Mouse (Mus musculus) kidney, embryonic 15.5 days (tissue): ENCODE measurements around the gene Hlcs. TPM values are rescaled to one million over a fixed set of nuclear protein-coding genes. Genes with fewer than 3 reads are reported as not detected.

ENCODE experiments used
- ATAC-seq: fragments of 200-750 bp; cut with Nextera tagmentation; replicated peaks from 2 replicates; pipeline ENCODE4 v1.8.0; 2017; ENCODE audit warnings: moderate TSS enrichment; ENCODE audit not compliant: low FRiP score
- H3K27ac ChIP-seq: fragments of 300-500 bp; sonication (generic); 2 replicates; pipeline ENCODE4 v1.5.1; 2015; ENCODE audit warnings: mild to moderate bottlenecking, inconsistent platforms
- H3K27me3 ChIP-seq: fragments of 300-500 bp; sonication (generic); 2 replicates; pipeline ENCODE4 v1.6.1; 2015; ENCODE audit warnings: inconsistent platforms
- H3K36me3 ChIP-seq: fragments of 300-500 bp; sonication (generic); 2 replicates; pipeline ENCODE4 v1.6.1; 2015; ENCODE audit warnings: inconsistent platforms
- H3K4me1 ChIP-seq: fragments of 300-500 bp; sonication (generic); 2 replicates; pipeline ENCODE4 v1.6.1; 2015; ENCODE audit warnings: inconsistent platforms
- H3K4me2 ChIP-seq: fragments of 300-500 bp; sonication (generic); 2 replicates; pipeline ENCODE4 v1.6.1; 2015; ENCODE audit warnings: moderate library complexity, mild to moderate bottlenecking, inconsistent platforms
- H3K4me3 ChIP-seq: fragments of 300-500 bp; sonication (generic); replicated peaks from 2 replicates; pipeline ENCODE4 v1.5.1; 2015; ENCODE audit warnings: mild to moderate bottlenecking, inconsistent platforms
- H3K9ac ChIP-seq: fragments of 300-500 bp; sonication (generic); 2 replicates; pipeline ENCODE4 v1.6.1; 2015; ENCODE audit warnings: mild to moderate bottlenecking, inconsistent platforms
- H3K9me3 ChIP-seq: fragments of 300-500 bp; sonication (generic); replicated peaks from 2 replicates; pipeline ENCODE4 v1.6.1; 2016; ENCODE audit warnings: inconsistent platforms
- WGBS: fragments of 180-500 bp; shearing (Covaris S2); methylation state at CpG from one replicate; pipeline ENCODE4 v1.1.7; 2015; ENCODE audit warnings: mixed read lengths; 5-methylcytosine and 5-hydroxymethylcytosine counted together
- polyA plus RNA-seq: library from polyadenylated mRNA; unstranded; fragments of >200 nt; fragmentation: Nextera tagmentation; extraction: Ambion mirVana; gene quantifications from 2 replicates; pipeline ENCODE4 v1.2.1, GENCODE M21; 2015

Gene Hlcs
- polyA plus RNA-seq, 1 experiment from 2014 or later, result 10.6 TPM

DNA sequence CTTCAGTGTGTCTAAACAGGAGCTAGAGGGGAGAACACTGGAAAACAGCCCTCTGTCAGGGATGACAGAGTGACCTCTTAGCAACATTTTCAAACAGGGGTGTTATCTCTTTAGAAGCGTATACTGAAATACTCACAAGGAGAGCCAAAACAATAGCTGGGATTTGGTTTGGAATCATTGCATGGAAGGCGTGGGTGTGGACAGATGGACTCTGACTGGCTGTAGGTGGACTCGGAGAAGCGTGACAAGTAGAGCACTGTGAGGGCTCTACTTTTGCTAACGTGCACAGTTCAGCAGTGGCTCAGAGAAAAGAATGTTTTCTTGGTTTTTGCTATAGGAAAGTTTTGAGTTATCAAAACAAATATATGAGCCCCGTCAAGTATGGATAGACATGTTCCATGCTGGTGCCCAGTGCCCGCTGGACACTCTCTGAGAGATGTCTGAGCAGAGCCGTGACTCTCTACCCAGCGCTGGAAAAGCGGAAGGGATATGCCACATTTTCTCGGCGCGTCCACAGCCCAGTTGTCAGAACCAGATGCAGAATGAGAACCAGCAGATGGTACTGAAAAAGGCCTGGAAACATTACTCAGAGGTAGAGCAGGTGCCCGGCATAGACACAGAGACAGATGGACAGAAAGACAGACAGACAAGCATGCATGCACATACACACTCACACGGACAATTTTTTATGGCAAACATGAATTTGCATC, 62.6 kb downstream of the Hlcs start:
- H3K4me1 ChIP-seq, result peaks cover 28% of the 10 kb centered on the region
- H3K36me3 ChIP-seq, result no peaks in the 10 kb centered on the region
- H3K4me3 ChIP-seq, result no peak overlapping the region
- no peaks in the 10 kb centered on the region for H3K27me3 ChIP-seq
- H3K9ac ChIP-seq, result no peak overlapping the region
- peak overlapping the region; percentile 45 for H3K4me2 ChIP-seq
- no peaks in the 10 kb centered on the region for H3K9me3 ChIP-seq
- H3K27ac ChIP-seq, result no peak overlapping the region; the same call in 1 of the 2 replicates
- no peak for ATAC-seq
- WGBS, result 68% methylated on average over 15 of the region's 15 CpGs

DNA sequence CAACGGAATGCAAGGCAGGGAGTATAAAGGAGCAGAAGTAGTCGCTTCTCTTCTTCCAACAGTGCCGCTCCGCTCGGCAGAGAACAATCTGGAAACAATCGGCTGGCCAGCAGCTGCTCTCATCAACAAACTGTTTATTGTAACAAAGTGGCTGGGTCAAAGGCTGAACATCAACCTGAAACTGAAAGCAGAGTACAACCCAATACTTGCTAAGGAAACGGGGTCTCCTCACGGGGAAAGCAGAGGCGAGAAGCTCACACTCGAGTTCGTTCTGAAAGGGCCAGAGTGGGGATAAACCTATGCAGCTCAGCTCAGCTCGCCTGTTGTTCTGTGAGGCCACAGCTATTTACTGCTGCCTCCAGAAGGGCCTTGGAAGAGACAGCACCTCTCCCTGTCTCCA, 63.2 kb downstream of the Hlcs start:
- H3K27ac ChIP-seq, result no peak overlapping the region
- no peaks in the 10 kb centered on the region for H3K27me3 ChIP-seq
- peak overlapping the region; percentile 45 for H3K4me2 ChIP-seq
- no peak overlapping the region for H3K4me3 ChIP-seq
- ATAC-seq, result no peak; the same call in 1 of the 2 replicates
- WGBS, result 37% methylated on average over 12 of the region's 12 CpGs
- H3K9me3 ChIP-seq, result no peaks in the 10 kb centered on the region
- no peaks in the 10 kb centered on the region for H3K36me3 ChIP-seq
- peaks cover 31% of the 10 kb centered on the region for H3K4me1 ChIP-seq
- no peak overlapping the region for H3K9ac ChIP-seq

DNA sequence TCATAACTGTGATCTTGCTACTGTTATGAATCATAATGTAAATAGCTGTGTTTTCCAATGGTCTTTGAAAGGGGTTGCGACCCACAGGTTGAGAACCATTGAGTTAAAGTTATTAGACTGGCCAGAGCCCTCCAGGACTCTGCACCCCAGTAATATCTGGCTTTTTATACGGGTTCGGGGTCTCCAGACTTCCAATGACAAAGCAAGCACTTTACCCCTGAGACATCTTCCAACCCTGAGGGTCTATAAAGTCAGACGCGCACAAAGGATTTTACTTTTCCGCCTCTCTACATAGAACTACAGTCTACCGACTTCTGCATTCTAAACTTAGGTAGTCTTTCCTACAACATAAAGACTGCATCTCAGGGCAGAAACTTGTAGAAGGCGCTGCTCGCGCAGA, 63.7 kb downstream of the Hlcs start:
- H3K27ac ChIP-seq, result no peak overlapping the region
- 87% methylated on average over 10 of the region's 10 CpGs for WGBS
- H3K4me2 ChIP-seq, result no peak overlapping the region
- H3K9ac ChIP-seq, result no peak overlapping the region
- H3K4me3 ChIP-seq, result no peak overlapping the region
- ATAC-seq, result no peak
- H3K9me3 ChIP-seq, result no peaks in the 10 kb centered on the region
- no peaks in the 10 kb centered on the region for H3K27me3 ChIP-seq
- H3K36me3 ChIP-seq, result no peaks in the 10 kb centered on the region
- H3K4me1 ChIP-seq, result peaks cover 31% of the 10 kb centered on the region

DNA sequence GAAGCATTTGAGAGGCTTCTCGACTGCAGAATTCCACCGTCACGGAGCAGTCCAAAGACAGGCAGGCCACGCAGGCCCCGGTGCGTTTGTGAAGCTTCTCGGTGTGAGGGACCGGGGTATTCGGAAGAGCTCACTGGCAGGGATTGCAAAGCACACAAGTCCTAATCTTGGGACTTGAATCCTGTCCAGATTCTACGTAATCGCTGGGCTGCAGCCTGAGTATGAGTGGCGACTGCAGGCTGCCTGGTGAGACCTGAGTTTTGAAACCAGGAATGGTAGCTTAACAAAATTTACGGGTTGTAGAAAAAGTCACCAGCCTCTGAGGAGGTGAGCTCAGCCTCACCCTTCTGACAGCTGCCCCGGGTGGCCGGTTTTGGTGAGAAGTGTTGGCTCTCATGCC, 64.7 kb downstream of the Hlcs start:
- no peak for ATAC-seq
- Histone ChIP-seq H3K4me2 (no peak overlapping the region), H3K9ac (no peak overlapping the region), H3K27me3 (no peaks in the 10 kb centered on the region), H3K27ac (no peak overlapping the region), H3K36me3 (no peaks in the 10 kb centered on the region), H3K4me1 (peaks cover 31% of the 10 kb centered on the region), H3K9me3 (no peaks in the 10 kb centered on the region), H3K4me3 (no peak overlapping the region)
- WGBS, result 80% methylated on average over 15 of the region's 15 CpGs

DNA sequence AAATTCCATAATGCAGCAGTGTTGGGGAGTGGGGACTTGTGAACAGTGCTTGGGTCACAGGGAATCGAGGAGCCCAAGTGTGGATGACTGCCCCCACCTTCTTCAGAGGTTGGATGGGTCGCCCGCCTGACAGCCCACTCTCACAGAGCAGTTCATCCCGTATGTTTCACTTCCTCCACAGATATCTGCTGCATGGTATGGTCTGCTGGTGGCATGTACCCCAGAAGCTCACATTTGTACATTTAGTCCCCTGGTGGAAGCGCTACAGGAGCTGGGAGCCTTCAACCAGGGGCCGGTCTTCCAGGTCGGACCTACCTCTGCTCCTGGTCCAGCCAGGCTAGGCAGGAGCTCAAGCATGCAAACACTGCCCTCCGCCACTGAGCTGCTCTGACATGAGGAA, 66.4 kb downstream of the Hlcs start:
- Histone ChIP-seq H3K9me3 (no peaks in the 10 kb centered on the region), H3K4me1 (peaks cover 31% of the 10 kb centered on the region), H3K27me3 (no peaks in the 10 kb centered on the region), H3K27ac (no peak overlapping the region), H3K36me3 (no peaks in the 10 kb centered on the region), H3K9ac (no peak overlapping the region), H3K4me2 (no peak overlapping the region), H3K4me3 (no peak overlapping the region)
- 80% methylated on average over 8 of the region's 8 CpGs for WGBS
- ATAC-seq, result no peak

DNA sequence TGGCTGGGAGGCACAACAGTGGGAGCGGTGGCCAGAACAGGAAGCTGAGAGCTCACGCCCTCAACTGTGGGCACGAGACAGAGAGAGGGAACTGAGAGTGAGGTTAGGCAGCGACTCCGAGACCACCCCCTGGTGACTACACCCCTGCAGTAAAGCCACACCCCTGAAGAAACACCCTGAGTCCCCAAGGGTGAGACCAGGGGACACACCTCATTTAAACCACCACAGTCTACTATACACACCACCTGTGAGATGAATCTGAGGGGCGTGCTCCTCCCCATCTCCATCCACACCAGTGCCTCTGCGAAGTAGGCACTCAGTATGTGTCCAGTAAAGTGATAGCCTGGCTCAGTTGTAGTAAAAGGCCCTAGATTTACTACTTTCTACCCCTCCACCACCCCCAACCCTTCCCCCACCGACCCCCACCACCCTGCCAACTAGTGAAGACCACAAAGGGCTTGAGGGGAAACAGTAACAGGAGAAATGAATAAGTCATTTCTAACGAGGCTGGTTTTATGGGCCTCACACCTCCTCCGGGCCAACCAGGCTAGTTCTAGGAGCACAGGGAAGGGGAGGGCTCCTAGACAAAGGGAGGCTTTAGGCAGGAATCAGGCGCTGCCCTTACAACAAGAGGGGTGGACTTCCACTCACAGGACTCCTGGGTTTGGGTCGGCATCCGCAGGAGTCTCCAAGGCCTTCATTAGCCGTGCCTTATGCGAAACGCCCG, 67.2 kb downstream of the Hlcs start:
- Histone ChIP-seq H3K27me3 (no peaks in the 10 kb centered on the region), H3K4me2 (no peak overlapping the region), H3K9me3 (no peaks in the 10 kb centered on the region), H3K27ac (no peak overlapping the region), H3K4me1 (peaks cover 31% of the 10 kb centered on the region), H3K4me3 (no peak overlapping the region), H3K9ac (no peak overlapping the region), H3K36me3 (no peaks in the 10 kb centered on the region)
- peak; percentile 60 for ATAC-seq
- WGBS, result 42% methylated on average over 17 of the region's 17 CpGs

DNA sequence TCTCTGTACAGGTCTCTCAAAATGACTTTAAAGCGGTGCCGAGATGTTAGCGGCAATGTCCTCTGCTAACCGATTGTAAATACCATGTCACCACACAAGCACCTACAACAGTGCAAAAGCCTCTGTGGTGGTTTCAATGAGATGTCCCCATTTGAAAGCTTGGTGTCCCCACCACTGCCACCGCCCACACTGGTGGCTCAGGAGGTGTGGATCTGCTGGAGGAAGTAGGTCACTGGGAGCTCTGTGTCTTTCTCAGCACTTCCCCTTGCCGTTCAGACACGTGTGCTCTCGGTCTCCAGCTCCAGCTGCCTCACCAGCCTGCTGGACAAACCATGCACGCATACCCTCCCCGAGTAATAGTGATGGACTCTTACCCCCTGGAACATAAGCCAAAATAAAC, 72.2 kb downstream of the Hlcs start:
- no peak overlapping the region for H3K27ac ChIP-seq
- H3K4me3 ChIP-seq, result no peak overlapping the region
- no peak overlapping the region for H3K9ac ChIP-seq
- no peaks in the 10 kb centered on the region for H3K36me3 ChIP-seq
- ATAC-seq, result no peak
- peaks cover 9% of the 10 kb centered on the region for H3K4me1 ChIP-seq
- H3K9me3 ChIP-seq, result no peaks in the 10 kb centered on the region
- H3K4me2 ChIP-seq, result no peak overlapping the region
- H3K27me3 ChIP-seq, result no peaks in the 10 kb centered on the region
- 86% methylated on average over 10 of the region's 10 CpGs for WGBS

DNA sequence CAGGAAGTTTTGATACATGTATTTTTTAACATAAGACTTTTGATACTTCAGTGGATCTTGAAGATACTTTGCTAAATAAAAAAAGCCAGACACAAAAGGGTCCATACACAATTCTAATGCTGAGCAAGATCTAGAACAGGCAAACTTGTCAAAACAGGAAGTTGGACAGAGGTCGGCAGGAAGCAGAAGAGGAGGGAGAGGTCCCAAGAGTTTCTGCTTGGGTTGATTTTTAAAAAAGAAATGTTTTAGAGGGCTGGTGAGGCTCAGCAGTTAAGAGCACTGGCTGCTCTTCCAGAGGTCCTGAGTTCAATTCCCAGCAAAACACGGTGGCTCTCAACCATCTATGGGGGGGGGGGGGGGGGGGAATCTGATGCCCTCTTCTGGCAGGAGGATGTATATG, 73.2 kb downstream of the Hlcs start:
- ATAC-seq, result no peak

DNA sequence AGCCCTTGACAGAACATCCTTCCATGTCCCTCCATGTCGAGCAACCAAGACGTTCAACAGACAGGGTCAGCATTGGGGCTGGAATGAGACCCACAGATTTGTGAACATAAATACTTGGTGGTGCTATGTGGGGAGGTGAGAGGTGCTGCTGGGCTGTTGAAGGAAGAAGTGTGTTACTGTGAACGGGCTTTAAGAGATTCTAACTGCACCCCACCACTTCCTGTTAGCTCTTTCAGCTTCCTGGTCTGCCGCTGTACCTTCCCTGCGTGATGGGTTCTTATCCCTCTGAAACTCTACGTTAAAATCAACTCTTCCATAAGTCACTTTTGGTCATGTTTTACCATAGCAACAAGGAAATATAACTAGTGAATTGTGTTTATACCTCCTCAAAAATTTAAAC, 73.8 kb downstream of the Hlcs start:
- Histone ChIP-seq H3K4me1 (0 out of 2 replicates have a peak, but pooled peaks cover 3% of the 10 kb centered on the region), H3K27me3 (no peaks in the 10 kb centered on the region), H3K9ac (no peak overlapping the region), H3K36me3 (no peaks in the 10 kb centered on the region), H3K4me2 (no peak overlapping the region), H3K27ac (no peak overlapping the region), H3K9me3 (no peaks in the 10 kb centered on the region), H3K4me3 (no peak overlapping the region)
- ATAC-seq, result no peak
- 82% methylated on average over 6 of the region's 6 CpGs for WGBS

More for the DNA sequence above, 73.2 kb downstream of the Hlcs start:
- H3K36me3 ChIP-seq, result no peaks in the 10 kb centered on the region
- H3K4me3 ChIP-seq, result no peak overlapping the region
- no peaks in the 10 kb centered on the region for H3K9me3 ChIP-seq
- no peak overlapping the region for H3K27ac ChIP-seq
- H3K4me1 ChIP-seq, result 0 out of 2 replicates have a peak, but pooled peaks cover 3% of the 10 kb centered on the region
- no peak overlapping the region for H3K4me2 ChIP-seq
- no peak overlapping the region for H3K9ac ChIP-seq
- no peaks in the 10 kb centered on the region for H3K27me3 ChIP-seq
- WGBS, result 35% methylated on average over 2 of the region's 2 CpGs

DNA sequence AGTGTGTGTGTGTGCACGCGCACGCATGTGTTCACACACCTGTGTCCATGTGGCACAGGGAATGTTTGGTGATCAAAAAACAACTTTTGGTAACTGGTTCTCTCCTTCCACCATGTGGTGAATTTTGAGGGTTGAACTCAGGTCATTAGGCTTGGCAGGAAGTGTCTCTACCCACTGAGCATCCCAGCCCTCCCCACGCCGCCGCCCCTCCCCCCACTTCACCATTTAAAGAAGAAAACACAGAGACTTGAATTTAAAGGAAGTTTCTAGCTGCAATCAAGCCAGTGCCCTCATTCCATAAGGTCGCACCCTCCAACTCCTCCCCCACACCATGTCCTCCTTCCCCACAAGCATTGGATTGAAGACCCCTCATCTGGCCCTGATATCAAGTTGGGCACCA, 74.2 kb downstream of the Hlcs start:
- 87% methylated on average over 7 of the region's 7 CpGs for WGBS
- ATAC-seq, result no peak

DNA sequence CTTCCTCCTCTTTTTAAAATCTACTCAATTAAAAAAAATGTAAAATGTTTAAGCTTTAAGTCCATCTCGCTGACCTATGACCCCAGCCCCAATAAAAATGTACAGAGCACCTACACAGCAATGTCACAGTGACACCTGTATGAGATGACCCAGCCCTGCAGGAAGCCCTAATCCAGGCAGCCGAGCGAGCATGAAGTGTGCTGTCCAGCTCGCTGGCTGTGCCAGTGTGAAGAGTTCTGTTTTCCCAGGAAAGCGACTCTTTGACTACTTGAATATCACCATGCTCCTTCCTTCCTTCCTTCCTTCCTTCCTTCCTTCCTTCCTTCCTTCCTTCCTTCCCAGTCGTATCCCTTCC, 76.3 kb downstream of the Hlcs start:
- H3K9ac ChIP-seq, result no peak overlapping the region
- no peak for ATAC-seq
- H3K9me3 ChIP-seq, result no peaks in the 10 kb centered on the region
- 60% methylated on average over 6 of the region's 6 CpGs for WGBS
- no peaks in the 10 kb centered on the region for H3K27me3 ChIP-seq
- 0 out of 2 replicates have a peak, but pooled peaks cover 8% of the 10 kb centered on the region for H3K4me1 ChIP-seq
- H3K36me3 ChIP-seq, result no peaks in the 10 kb centered on the region
- no peak overlapping the region for H3K27ac ChIP-seq
- no peak overlapping the region for H3K4me2 ChIP-seq
- H3K4me3 ChIP-seq, result no peak overlapping the region

More for the DNA sequence above, 74.2 kb downstream of the Hlcs start:
- Histone ChIP-seq H3K9me3 (no peaks in the 10 kb centered on the region), H3K9ac (no peak overlapping the region), H3K4me1 (0 out of 2 replicates have a peak, but pooled peaks cover 6% of the 10 kb centered on the region), H3K27ac (no peak overlapping the region), H3K27me3 (no peaks in the 10 kb centered on the region), H3K4me3 (no peak overlapping the region), H3K36me3 (no peaks in the 10 kb centered on the region), H3K4me2 (no peak overlapping the region)

DNA sequence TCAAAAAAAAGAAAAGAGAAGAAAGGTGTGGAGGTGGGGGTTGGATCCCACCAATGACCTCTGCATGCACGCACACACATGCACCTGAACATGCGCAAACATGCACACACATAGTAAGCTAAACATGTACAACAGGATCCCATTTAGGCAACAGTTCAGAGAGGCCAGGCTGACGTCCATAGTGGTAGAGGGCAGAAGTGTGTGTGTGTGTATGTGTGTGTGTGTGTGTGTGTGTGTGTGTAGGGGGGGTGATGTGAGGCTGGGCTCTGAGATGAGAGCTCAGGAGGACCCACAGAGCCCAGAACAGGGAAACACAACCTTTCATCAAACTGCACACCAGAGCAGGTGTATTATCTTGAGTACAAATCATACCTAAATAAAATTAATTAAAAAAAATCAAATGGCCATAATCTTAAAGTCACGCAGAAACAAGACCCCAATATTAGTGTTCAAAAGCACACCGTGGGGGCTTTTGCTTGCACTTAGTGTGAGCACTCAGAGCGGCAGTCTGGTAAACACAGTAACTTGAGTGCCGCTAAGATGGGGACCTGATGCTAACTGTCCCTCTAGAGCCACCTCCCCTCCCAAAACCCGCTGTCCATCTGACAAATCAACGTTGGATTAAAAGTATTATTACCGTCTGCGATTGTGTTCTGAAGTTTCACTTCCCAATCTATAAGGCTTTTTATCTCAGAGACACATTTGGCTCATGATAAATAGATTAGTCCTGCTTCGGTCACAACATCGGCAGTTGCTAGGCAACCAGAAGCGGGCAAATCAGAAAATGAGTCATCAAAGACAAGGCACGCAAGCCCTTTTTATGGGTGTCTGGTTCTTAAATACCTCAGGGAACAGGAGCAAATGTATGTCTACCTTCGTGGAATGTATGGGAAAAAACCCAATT, 76.9 kb downstream of the Hlcs start:
- WGBS, result 74% methylated on average over 16 of the region's 16 CpGs
- no peak for ATAC-seq

More for the DNA sequence above, 76.9 kb downstream of the Hlcs start:
- no peak overlapping the region for H3K4me2 ChIP-seq
- no peaks in the 10 kb centered on the region for H3K27me3 ChIP-seq
- H3K36me3 ChIP-seq, result no peaks in the 10 kb centered on the region
- H3K4me1 ChIP-seq, result peaks cover 10% of the 10 kb centered on the region; the same call in 1 of the 2 replicates
- H3K4me3 ChIP-seq, result no peak overlapping the region
- no peaks in the 10 kb centered on the region for H3K9me3 ChIP-seq
- H3K9ac ChIP-seq, result no peak overlapping the region
- H3K27ac ChIP-seq, result no peak overlapping the region
